Mouse (Mus musculus) CD4-positive, CD25-positive, alpha-beta regulatory T cell, adult 4 months (primary cell): ENCODE data around the gene Gucy1b2. TPM values are rescaled to one million over a fixed set of nuclear protein-coding genes. Genes with fewer than 3 reads are reported as not detected.

Source experiments
- ATAC-seq: one replicate; pipeline ENCODE4 v1.8.0; 2017
- polyA plus RNA-seq, 2 experiments: library from polyadenylated mRNA; unstranded; fragments of 100-300 nt; shearing (Covaris generic); gene quantifications; one replicate each; pipeline ENCODE4 v1.2.1; 2017

The Gucy1b2 gene
- polyA plus RNA-seq, 2 experiments from 2014 or later, result not detected

DNA sequence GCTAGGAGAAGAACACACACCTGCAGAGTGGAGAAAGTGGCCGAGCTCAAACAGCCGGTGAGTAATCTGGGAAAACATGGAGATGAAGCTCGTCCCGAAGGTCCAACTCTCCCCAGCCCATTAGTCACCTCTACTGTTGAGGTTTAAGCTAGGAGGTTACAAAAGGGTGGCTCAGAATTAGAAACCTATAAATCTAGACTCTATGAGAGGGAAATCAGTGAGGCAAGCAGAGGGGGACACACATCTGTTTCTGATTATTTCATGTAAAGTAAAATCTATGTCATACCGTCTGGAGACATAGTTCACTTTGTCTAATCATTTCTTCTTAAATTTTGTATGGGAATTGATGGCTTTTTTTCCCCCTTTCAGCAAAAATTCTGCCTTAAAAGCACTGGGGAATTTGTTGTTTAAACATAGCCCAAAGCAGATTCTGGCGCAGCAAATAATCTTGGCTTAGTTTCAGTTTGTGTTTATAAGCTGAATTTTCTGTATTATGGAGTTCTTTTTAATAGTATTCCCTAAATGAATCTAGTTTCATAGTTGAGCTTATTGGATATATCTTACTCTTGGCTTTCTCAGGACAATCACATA is 12.2 kb downstream of the Gucy1b2 start:
- no peak for ATAC-seq

DNA sequence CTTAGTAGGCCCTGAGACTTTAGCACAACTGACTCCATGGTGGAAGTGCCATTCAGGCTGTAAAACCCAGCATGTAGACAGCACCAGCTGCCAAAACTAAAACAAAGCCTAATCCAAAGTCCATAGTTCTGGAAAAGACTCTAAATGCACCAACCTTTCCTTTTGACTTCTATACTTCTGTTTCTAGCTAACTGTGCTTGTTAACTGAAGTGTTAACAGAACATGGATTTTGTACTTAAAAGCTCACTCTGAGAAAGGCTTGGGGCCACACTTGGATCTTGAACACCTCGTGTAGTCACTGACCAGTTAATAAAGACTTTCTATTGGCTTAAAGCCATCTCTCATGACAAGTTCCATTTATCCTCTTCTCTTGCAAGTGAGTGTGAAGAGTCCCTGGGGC is 13.1 kb downstream of the Gucy1b2 start:
- ATAC-seq, result no peak

DNA sequence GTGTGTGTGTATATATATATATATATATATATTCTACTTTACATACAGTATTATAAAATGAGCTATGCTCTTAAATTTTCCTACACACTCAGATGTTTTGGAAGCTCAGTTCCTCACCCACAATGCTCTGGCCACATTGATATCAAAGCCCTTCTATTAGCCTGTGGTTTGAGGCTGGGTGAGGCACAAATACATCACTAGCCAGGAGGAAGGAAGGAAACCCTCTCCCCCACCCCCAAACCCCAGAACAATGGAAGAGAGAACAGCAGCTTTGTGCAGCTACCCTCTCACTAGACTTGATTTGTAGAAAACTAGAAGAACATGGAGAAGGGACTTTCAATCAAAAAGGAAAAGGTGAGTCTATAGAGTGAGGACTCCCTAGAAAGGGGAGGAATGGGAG is 16.1 kb downstream of the Gucy1b2 start:
- ATAC-seq, result no peak

DNA sequence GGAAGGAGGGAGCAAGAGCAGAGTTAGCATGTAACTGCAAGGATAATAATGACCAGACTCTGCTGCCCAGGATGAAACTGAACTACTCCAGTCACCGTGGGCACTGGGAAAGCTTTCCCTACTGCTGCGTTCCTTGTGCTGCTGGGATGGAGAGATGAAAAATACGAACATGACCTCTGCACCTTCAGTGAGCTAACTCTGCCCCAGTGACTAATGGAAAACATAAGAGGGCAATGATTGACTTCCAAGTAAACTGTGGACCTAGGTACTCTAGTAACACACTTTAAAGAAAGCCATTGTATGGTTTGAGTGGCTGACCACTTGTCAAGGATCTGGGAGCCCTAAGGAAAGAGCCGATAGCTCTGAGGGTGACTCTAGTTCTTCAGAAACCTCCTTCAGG is 17.9 kb downstream of the Gucy1b2 start:
- no peak for ATAC-seq

DNA sequence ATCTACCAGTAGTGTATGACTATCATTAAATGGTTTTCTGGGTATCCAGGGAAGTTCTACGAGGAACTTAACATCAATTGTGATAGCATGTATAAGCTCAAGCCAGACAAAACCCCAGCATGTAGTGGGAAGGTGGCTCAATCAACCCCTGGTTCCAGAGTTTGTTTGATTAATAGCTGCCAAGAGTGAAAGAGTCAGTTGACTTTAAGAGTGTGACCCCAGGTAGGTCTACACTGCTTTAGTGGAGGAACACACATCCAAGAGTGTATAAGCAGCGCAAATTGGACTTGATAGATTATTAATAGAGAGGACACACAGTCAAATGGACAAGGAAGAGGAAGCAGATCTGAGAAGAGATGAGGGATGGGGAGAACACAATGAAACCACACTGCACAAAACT is 18.3 kb downstream of the Gucy1b2 start:
- ATAC-seq, result no peak

DNA sequence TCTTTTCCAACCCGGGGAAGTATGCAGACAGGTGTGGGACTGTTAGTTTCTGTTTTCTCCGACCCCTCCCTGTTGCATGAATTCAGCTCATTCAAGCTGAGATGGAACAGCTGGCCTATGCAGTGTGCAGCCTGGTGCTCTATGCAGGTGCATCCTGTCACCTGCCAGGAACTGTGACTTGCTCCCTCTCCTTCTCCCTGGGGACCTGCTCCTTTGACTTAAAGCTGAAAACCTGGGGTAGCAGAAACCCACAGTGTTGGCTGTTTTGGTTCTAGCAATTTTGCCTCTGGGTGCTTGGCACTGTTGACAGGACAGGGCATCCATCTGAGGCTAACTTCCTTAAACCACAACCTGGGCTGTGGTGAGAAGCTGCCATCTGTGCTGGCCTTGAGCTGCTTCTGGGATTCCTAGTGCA is 30.8 kb downstream of the Gucy1b2 start:
- ATAC-seq, result no peak

DNA sequence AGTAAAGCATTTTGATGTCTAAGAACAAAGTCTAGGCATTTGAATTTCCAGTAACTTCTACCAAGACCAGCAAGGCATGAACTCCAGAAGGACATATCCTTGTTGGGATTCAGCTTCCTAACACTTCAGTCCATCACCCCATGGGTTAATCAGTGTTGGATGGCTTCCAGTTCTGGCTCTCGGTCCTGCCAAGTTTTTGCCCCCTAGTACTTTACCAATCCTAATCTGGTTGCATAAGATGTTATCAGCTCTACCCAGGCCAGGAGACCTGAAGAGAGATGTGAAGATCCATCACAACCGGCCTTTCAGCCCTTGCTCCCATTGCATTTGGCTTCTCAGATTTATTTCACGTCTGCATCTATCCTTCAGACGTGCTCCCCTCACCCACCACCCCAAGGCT is 33.8 kb downstream of the Gucy1b2 start:
- no peak for ATAC-seq

DNA sequence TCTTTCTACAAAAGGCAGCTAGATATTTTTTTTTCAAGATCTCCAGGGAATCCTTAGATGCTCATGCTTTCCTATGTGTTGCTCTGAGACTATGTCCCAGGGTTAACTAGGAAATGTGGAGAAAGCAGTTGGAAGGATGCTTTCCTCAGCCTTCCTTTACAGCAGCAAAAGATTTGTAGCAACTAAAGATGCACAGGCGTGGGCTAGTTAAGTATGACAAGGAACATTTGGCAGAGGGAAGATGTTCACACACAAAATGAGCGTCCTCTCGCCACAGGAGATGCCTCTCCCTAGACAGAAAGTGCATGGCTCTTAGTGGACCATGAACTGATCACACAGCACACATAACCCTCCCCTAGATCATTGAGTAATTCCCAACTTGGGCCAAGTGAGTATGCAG is 38.6 kb downstream of the Gucy1b2 start:
- no peak for ATAC-seq

DNA sequence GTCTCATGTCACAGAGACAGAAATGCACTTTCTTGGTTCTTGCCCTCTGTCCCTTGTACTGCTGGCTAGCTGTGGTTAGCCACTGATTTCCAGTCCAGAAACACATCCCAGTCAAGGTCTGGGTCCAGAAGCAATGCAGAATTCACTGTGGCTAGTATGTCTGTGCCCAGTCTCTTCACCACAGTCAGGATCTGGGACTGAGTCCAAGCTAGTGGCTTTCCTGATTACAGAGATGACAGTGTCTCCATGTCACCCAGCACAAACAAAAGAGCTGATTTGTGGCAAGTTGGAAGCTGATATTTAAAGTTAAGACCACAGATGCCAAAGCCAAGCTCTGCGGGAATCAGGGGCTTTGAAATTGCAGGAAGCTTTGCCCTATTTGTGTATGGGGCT is 39.4 kb downstream of the Gucy1b2 start:
- ATAC-seq, result no peak

DNA sequence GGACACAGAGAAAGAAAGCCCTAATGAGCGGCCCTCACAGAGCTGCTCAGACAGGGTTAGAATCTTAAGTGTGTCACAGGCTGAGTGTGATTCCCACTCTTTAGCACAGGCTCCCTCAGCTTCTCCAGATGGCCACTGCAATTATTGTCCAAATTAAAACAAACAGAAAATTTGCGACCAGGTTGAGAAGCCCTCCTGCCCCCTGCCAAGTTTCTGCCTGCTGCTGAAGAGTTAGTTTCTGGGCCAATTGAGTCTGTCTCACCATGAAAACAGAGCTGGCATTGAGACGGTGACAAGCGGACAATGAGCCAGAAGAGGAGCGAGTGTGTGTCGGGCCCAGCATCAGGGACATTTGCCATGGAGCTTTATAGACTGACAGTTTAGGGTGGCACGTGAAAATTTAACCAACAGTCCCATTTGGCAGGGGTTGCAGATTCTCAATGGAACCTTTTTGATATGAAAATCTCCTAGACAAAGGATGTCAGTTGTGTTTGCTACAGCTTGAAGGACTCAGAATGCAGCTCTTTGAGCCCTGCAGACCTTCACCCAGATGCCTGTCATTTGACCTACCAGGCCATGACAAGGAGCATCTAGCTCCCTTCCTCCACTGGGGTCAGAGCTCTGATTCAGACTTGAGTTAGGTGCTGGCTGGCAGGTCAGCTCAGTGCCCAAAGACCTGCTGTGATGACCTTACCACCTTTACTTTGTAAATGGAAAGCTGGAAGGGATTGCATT is 39.9 kb downstream of the Gucy1b2 start:
- ATAC-seq, result no peak

DNA sequence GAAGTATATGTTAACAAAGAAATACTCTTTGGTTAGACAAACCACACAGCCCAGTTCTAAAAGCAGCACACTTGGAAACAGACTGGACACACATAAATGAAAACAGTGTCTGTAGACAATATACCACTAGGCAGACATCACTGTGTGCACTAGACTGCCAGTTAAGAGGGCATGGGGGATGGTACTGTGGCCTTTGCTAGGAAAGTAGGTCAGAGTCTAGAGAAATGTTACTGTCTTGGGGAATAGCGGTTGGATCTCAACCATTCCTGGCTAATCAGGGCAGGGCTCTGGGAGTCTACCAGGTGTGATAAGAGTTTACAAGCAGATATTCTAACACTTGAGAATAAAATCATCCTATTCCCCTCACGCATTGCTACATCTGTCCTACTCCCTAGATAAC is 60.7 kb downstream of the Gucy1b2 start:
- no peak for ATAC-seq

DNA sequence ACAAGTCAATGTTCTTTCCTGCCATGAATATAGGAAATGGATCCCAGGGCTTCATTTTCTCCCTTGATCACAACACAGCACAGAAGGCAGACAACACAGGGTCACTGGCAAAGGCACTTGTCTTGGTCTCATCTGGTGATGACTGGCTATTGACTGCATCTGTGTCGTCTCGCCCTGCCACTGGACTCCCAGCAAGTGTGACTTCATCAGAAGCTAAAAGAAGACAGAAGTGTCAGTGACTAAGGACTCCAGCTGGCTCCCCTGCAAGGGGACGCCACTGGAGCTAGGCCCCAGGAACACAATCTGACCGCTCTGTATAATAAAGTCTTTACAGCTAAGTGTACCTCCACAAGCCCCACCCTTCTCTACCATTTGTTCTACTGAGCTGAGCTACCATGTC is 63.3 kb downstream of the Gucy1b2 start:
- ATAC-seq, result no peak

DNA sequence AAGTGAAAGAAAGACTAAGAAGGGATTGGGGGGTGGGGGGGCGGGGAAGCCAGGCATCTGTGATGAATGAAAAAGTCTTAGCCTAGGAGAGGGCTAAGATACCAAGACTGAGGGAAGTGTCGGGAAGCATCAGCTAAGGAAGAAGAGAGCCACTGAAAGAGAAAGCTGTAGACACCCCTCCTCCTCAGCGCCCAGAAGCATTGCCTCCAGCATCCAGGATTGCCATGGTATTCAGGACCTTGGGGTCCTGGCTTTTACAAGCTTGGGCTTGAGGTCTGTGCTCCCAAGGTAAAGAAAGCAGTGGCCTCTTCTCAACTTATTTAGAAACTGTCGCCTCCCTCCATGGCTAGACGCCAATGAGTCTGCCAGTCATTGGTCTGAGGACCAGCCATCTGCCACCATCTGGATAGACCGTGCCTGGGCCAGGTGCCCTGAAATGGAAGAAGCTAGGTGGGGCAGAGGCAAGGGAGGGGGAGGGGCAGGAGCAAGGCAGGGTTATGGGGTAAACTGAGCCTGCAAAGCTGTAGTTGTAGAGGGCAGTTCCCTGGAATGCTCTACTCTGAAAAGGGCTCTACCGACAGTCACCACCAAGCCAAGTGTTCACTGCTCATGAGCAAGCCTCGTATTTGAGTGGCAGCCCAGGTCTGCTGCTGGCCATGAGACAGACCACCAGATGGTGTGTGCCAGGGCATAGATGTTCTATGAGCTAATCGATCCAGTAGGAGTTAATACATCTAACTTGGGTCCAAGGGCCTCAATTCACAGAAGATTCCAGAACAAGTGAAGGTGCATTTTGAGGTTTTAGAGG is 66.2 kb downstream of the Gucy1b2 start:
- ATAC-seq, result no peak

DNA sequence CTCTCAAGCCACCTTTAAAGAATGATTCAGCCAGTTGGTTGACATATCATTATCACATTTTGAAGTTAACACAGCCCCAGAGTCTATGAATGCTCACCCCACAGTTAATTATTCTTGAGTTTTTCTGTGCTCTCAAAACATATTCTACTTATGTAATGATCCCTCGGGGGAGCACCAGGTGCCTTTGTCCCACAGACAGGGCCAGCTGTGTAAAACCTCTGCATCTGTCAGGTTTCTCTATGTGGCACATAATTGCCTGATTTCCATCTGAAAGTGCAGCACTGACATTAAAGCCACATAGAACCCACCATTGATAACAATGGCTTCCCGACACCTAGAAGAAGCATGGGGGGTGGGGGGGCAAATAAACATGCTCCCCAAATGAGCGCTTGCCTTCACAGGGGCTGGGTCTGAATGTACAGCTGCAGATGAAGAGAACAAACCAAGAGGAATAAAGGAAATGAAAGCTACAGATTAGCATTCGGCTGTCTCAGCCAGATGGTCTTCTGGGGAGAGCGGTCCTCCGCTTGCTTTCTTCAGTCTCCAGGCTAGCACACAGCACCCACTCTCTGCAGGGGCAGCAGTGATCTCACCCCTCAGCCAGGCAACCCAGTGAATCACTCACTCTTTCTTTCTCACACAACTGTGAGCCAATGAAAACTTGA is 66.9 kb downstream of the Gucy1b2 start:
- no peak for ATAC-seq

DNA sequence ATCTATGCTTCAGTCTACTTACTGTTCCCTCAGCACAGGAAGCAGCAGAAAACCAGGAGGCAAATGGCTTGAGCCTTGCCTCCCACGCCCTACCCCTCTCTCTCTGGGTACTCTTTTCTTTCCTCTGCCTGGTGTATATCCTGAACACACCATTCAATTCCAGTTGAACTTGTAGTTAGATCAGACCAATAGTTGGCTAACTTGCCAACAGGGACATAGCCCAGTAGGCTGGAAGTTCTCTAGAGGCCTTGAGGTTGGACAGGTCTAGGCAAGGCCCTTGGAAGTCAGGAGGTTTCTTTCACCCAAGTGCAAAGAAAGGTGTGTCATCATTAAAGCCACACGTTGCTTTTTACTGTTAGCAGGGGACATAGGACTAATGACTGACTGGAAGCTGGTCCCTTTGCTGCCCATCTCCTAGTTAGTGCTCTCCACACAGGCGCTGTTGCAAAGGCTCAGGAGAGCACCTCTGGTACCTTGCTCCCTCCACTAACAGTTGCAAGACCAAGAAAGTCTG is 72.2 kb downstream of the Gucy1b2 start:
- no peak for ATAC-seq

DNA sequence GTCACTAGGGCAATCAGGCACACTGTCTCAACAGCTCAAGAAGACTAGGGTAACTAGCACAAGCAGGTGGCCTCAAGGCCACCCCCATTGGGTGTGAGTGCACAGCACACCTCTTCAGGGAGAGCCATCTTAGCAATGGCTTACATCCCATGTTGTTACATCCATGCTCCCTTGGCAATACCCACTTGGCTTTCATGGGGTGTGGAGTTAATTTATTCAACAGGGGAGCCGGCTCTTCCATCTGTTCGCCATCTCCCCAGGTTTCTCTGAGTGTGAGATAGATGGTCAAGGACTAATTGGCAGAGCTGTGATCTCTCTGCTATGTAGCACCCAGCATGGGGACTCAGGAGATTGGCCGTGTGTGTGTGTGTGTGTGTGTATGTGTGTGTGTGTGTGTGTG is 73.0 kb downstream of the Gucy1b2 start:
- ATAC-seq, result no peak

DNA sequence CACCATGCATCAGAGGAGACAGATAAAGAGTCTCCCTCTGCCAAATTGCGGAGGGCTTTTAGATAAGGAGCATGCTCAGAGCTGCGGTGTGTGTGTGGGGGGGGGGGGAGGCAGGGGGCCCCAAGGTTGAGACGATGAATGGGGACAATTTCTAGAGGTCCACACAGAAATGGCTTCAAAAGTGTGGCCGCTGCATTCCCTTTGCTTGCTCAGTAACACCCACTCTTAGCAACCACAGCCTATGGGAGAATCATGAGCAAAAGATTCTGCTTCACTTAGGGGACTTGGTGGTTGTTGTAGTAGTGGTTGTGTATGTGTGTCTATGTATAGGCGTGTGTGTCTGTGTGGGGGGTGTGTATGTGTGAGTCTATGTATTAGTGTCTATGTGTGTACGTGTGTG is 75.5 kb downstream of the Gucy1b2 start:
- no peak for ATAC-seq

DNA sequence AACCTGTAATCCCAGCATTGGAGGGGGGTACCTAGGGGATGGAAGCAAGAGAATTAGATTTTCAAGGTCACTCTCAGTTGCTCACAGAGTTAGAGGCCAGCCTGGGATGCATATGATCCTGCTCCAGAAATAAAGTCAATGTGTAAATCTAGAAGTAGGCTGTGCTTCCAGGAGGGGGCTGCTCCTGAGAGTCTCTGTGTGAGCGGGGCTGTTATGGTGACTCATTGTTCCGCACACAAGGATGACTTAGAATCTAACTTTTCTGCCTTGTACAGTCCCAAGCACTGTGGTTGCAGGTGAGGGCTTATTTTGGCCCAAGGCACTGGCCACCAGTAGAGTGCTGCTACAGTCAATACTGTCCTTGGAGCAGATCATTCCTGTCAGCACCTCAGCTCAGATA is 76.7 kb downstream of the Gucy1b2 start:
- no peak for ATAC-seq

DNA sequence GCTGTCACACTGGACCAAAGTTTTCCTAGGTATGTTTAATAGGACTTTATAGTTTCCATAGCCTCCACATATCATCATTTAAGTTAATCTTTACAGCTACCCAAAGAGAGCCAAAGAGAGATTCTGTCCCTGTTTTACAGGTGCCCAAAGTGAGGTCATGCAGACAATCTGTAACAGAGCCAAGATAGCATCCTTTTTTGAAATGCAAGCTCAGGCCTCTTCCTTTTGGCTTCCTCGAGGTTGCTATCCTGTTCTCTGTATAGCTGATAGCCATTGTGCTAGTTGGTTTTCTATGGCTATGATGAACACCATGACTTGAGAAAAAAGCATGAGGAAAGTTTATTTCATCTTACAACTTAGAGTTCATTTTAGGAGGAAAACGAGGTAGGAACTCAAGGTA is 80.0 kb downstream of the Gucy1b2 start:
- no peak for ATAC-seq

DNA sequence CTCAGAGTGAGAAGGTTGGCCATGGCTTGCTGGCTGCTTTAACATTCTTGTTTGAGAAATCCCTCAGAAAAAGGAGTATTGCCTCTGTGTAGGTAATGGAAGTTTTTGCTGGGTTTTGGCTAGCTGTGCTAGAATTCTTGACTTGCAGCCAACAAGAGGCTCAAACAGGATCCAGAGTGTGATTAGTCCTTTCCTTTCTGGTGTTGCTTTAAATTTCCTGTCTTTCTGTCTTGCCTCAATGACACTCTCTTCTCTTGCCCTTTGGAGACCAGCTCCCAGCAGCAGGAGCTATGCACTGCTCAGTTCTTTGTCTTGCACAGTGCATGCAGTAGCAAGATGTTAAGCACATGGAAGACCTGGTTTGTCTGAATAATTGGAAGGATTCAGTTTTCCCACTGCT is 80.4 kb downstream of the Gucy1b2 start:
- no peak for ATAC-seq

DNA sequence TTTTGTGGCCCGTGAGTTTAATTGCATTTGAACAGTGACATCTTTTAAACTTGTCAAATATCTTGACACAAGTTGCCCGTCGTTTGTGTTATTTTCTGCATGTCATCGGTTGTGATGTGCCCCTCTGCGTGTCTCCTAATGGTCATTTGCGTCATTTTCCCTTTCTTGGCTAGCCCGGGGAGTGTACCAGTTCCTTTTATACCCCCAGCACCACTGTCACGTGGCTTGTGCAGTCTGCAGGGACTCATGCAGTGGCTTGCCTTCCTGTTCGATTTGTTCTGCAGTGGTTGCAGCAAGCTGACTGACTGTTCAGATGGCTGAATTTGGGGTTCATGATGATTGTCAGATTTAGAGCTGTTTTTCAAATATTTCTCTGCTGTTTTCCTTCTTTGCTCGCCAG is 82.1 kb downstream of the Gucy1b2 start:
- no peak for ATAC-seq

DNA sequence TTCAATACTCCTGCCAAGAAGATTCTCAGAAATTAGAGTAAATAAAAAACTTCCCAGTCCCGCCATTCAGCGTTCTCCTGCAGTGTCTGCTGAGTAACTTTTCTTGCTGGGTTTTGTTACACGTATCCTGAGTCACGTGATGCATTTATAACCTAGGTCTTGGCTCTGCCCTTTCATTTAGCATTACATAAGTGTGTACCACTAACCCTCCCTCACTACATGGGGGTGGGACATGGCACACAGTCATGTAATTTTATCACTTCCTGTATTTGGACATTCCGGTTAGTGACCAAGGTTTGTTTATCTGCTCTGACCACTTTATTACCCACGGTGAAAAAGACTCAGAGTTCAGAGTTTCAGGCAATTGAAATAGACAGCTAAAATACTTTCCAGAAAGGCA is 85.3 kb downstream of the Gucy1b2 start:
- ATAC-seq, result no peak

DNA sequence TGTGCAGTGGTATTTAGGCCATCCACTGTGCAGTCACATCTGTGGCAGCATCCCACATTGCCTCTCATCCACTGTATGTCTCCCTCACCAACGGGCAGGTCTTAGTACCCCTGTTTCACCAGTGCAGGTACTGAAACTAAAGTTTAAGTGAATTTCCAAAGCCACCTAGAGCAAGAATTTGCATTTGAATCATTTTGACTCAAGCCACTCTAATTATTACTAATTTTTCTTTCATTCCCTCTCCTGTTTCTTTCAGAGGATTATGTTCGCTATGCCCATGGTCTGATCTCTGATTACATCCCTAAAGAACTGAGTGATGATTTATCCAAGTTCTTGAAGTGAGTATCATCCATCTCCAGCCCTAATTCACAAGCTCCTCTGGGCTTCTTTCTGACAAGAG is 92.3 kb downstream of the Gucy1b2 start:
- no peak for ATAC-seq
